Mouse (Mus musculus) CD4-positive, CD25-positive, alpha-beta regulatory T cell, adult 2 months (primary cell): ENCODE results near the gene Hsd3b7.
"Not testable (repeated sequence)": the region's sequence is repeated elsewhere in the genome, so short reads cannot be mapped to it uniquely, and the experiment has no call there.

ENCODE experiments used
- DNase-seq: peaks from one replicate; pipeline ENCODE4 v3.0.0-alpha.2; 2012; ENCODE audit warnings: low read depth, low spot score

Gene Hsd3b7

GRCm38 (mm10) chr7:127815954-127816821 lies 15.8 kb downstream of the Hsd3b7 start:
- peak; percentile 41 for DNase-seq

- DNase-seq: no peak
Observed at GRCm38 (mm10) chr7:127817053-127817452, 16.6 kb downstream of the Hsd3b7 start.

DNA sequence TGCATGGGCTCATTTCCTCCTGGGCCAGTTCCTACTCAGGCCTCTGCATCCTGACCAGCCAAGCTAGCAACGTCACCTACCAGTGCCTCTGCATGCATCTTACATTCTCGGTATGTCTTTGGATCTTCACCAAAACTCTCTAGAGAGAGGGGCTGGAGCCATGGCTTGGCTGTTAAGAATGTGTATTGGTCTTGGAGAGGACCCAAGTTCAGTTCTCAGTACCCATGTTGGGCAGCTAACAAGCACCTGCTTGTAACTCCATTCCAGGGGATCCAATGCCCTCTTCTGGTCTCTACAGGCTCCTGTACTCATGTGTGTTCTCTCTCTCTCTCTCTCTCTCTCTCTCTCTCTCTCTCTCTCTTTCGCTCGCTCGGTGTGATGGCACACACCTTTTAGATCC lies 17.4 kb downstream of the Hsd3b7 start:
- no peak for DNase-seq

DNA sequence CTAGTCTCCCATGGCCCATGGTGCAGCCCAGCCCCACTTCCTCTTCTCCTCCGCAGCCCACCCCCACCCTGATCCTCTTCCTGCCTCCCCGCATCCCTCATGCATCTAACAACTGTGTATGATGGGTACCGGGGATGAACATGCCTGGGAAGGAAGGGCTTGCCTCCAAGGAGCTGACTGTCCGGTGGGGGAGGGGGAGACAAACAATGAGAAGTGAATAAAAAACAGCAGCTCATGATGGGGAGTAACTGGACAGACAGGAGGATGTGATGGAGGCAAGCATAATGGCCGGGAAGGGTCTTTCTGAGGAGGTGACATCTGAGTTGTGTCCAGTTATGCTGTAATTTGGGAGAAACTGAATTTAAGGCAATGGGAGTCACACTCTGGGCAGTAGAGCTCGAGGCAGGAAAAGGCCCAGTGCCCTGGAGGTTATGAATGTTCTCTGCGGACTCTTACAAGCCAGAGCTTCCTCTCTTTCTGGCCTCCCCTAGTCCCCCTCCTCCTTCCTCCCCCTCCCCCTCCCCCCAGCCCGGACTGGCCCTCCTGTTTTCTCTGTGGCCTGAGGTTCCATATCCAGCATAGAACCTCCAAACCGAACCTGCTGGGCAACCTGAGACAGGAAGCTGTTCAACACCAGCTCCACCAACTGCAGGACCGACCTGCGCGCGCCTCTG lies 20.6 kb downstream of the Hsd3b7 start:
- no peak for DNase-seq

- no peak for DNase-seq
Observed at GRCm38 (mm10) chr7:127822494-127822893, 22.1 kb downstream of the Hsd3b7 start.

- no peak for DNase-seq
Observed at GRCm38 (mm10) chr7:127823236-127824171, 23.1 kb downstream of the Hsd3b7 start.

GRCm38 (mm10) chr7:127824176-127824871 lies 23.9 kb downstream of the Hsd3b7 start, which contains the start of the genes Stx4a and Stx1b:
Gene Stx4a, plus strand, starts transcription at chr7:127824294.
Gene Stx1b, minus strand, starts transcription at chr7:127824549.
- no peak for DNase-seq

DNA sequence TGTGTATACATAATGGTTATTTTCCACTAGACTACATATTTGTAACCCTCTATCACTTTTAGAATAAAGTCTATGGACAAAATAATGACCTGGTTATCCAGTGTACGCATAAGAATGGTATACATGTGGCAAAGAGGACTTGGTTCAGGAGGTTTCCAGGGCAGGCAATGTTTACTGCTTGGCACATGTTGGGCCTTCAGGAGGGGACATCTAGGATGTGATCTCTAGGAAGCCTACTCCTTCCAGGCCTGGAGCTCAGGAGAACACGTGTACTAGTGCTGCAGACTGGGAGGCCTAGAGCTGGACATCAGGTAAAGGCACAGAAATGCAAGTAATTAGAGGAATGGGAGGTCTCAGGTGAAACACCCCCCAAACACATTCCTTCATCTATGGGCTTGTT lies 35.1 kb downstream of the Hsd3b7 start:
- DNase-seq: no peak

- DNase-seq: no peak
Observed at GRCm38 (mm10) chr7:127837473-127837872, 37.1 kb downstream of the Hsd3b7 start.

DNA sequence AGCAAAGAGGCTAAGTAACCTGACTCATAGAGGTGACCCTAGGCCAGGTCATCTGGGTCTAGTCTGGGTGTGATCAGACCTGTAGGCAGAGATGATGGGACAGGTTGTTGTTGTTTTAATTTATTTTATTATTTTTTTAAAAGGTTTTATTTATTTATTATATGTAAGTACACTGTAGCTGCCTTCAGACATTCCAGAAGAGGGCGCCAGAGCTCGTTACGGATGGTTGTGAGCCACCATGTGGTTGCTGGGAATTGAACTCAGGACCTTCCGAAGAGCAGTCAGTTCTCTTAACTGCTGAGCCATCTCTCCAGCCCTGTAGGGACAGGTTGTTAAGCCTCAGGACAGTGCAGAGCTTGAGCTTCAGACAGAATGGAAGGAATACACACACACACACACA lies 37.5 kb downstream of the Hsd3b7 start:
- DNase-seq: not testable (repeated sequence)

DNA sequence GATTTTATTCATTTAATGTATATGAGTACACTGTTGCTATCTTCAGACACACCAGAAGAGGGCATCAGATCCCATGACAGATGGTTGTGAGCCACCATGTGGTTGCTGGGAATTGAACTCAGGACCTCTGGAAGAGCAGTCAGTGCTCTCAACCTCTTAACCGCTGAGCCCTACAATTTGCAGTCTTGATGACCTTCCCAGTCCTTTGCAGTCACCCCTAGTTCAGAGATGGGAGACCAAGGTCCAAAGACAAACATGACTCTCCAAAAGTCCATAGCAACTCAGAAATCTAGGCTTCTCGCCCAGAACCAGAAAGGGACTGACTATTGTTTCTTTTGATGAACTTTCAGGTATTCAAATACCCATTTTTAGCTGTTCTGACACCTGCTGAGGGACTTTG lies 39.6 kb downstream of the Hsd3b7 start:
- DNase-seq: not testable (repeated sequence)

- DNase-seq: peak; percentile 69
Observed at GRCm38 (mm10) chr7:127840886-127841285, 40.5 kb downstream of the Hsd3b7 start.

DNA sequence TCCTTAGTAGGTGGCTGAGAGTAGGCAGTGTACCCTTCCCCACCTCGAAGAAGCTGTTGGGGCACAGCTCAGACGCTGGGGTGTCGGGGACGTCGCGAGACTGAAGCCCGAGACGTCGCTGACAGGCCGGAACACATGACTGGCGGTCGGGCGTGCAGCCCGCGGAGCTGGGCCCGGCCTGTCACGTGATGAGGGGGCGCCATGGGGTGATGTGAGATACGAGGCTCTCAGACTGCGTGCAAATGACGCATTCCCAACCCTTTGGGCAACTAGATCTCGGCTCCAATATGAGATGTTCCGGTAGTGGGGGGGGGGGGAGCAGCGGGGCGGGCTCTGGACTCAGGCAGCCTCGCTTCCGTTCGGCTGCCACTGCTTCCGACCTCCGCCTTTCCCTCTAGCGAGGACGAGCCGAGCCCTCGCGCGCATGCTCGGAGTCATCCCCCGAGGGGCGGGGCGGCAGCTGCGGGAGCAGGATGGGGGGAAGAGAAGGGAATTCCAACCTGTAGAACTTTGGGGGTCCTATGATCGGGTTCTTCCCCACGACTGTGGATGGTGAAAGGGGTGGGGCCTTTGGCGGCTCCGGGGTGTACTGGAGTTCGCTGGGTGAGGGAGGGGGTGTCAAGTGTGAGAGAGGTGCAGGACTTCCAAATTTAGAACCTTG lies 41.1 kb downstream of the Hsd3b7 start:
- DNase-seq: peak; percentile 94

DNA sequence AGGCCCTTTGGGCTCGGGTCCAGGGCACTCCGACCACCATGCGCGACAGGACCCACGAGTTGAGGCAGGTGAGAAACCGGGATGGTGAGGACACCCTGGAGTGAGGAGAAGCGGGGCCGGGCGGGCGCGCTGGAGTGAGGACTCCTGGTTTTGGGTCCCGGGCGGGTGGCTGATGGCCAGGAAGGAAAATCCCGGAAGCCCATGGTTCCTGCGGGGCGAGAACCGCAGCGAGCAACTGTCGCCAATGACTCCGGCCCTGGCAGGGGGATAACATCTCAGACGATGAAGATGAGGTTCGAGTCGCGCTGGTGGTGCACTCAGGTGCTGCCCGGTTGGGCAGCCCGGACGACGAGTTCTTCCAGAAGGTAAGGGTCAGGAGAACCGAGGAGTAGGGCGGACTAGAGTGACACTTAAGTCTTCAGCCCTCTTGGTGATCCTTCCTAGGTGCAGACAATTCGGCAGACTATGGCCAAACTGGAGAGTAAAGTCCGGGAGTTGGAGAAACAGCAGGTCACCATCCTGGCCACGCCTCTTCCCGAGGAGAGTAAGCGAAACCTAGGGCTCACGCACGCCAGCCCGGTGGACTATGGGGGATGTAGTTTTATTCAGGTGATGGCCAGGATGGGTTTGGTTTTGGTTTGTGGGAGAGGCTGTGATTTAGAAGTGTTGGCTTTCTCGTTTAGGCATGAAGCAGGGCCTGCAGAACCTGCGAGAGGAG lies 41.8 kb downstream of the Hsd3b7 start:
- peak; percentile 89 for DNase-seq

DNA sequence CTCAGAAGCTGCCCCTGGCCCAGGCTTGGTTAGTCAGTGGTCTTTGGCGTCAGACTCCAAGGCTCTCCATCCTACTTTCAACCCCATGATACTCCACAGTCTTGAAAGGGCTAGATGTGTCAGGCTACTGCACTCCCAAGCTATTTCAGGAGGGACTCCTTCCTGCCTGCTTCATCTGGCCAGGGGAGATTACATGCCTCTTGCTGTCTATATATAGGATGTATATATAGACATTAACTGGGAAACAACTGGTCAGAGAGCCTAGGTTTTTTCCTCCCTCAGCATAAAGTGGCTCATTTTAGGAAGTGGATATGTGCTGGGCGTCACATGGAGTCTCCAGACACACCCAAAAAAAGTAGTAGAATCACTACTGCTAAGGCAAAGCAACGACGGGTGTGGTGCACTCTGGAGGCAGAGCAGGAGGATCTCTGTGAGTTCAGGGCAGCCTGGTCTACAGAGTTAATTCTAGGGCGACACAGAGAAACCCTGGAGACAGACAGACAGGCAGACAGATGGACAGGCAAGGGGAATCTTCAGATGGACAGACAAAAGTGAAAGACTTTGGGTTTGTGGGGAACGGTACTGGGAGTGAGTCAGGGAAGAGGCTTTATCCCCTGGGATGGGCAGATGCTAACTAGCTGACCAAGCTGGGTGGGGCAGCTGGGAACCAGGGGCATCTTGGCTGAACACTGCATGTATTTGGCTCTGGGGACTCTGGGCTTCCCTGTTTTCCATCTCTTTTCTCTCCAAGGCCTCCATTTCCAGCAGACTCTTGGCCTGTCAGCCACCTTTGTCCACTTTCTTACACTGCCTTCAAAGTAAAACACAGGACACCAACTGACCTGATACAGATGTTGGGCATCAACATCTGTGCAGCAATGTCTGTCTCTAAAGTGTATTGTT lies 49.8 kb downstream of the Hsd3b7 start:
- no peak for DNase-seq

- no peak for DNase-seq
Observed at GRCm38 (mm10) chr7:127850906-127851305, 50.5 kb downstream of the Hsd3b7 start.
